Mouse (Mus musculus): ENCODE measurements around the gene Elane. TPM values are rescaled to one million over a fixed set of nuclear protein-coding genes. Genes with fewer than 3 reads are reported as not detected.
A peak's percentile ranks its signal among the peaks of the same experiment; 100 is the strongest.
"Not testable (repeated sequence)": the region's sequence is repeated elsewhere in the genome, so short reads cannot be mapped to it uniquely, and the experiment has no call there.

The Elane gene
- total RNA-seq, 4 experiments from 2014 or later: not detected

- DNase-seq (ENCODE audit: low spot score in 2 of 2): no peak
Observed at GRCm38 (mm10) chr10:79880721-79881120, 5.3 kb upstream of the Elane start.

- no peak for DNase-seq (ENCODE audit: low spot score in 2 of 2)
Observed at GRCm38 (mm10) chr10:79881981-79882380, 4.1 kb upstream of the Elane start.

DNA sequence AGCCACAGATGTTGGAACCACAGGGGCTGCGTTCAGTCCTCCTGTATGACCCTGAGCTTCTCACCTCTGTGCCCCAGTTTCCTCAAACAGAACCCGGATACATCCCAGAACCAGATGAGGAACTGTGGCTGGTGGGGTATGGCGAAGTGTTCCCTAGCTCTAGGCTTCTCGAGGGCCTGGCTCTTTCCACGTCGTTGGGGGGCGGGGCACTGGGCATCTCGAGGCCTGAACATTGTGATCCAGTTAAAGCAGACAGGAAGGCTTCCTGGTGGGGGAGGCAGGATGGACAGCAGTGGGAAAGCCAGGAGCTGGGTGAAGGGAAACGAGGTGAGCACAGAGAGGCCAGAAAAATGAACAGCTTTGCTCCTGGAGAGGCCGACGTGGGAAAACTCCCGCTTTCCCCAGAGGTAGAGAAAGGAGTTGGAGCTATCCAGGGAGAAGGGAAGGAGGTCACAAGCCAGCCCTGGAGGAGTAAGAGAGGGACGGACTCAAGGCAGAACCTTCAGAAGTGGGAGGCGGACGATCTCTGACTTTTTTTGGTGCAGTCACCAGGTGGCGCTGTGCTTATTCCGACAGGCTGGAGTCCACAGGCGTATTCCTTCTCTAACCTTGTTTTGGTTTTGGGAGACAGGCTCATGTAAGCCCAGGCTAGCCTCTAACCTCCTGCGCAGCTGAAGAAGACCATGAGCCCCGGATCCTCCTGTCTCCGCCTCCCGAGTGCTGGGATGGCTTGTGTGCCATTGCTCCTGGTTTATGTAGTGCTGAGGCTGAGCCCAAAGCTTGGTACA lies 2.6 kb upstream of the Elane start:
- DNase-seq (ENCODE audit: low spot score in 2 of 2): peak in 1 of 2 experiments; percentile 80

DNA sequence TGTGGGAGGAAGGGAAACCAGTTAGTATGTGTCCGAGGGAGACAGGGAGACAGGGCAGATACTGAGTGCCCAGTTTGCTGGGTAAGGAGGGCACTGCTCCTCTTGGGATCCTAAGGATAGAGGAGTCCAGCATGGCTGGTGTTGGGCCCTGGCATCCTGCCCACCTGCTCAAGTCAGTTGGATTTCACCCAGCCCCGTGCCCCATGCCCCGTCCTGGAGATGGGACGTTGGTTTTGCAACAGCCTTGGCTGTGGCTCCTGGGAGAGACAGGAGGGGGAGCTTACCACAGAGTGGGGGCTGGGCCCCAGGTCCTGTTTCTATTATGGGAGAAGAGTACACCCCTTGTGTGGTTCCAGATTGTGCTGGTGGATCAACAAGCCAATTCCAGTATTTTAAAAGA lies 1.6 kb upstream of the Elane start:
- DNase-seq (ENCODE audit: low spot score in 2 of 2): no peak

DNA sequence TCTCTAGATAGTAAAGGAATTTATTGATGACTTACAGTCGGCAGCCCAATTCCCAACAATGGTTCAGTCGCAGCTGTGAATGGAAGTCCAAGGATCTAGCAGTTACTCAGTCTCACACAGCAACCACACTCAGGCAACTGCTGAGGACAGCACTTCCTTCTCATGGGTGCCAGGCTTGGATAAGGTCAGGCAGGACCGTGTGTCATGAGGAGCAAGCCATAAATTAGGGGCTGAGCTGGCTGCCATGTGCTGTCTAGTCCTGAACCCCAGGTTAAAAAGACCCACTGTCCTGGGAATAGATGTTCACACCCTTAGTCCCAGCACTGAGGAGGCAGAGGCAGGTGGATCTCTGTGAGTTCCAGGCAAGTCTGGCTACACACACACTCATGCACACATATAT lies 1.1 kb upstream of the Elane start:
- not testable (repeated sequence) for DNase-seq (ENCODE audit: low spot score in 2 of 2)

DNA sequence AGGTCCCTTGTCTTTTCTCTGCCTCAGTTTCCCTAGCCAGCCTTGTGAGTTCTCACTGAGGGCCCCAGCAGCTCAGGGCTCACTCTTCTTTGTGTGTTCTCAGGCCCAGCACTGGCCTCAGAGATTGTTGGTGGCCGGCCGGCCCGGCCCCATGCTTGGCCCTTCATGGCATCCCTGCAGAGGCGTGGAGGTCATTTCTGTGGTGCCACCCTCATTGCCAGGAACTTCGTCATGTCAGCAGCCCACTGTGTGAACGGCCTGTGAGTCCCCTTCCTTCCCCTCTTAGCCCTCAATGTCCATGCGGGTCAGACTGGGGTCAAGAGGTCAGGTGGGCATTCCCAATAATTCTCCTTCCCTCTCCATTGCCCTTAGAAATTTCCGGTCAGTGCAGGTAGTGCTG lies 564 bp downstream of the Elane start:
- no peak for DNase-seq (ENCODE audit: low spot score in 2 of 2)

DNA sequence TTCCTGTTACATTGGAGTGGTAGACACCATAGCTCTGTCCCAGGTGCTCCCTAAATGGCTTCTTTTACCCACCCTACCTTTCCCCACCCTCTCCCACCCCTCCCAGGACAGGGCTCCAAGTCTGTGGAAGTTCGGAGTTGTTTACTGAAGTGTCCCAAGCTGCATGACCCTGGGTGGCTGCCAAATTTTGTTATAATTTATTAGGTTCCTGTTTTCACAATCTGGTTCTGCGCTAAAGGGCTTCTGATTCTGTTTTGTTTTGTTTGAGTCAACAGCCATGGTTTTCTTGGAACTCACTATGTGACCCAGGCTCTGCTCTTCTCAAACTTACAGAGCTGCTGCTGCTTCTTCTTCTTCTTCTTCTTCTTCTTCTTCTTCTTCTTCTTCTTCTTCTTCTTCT lies 3.3 kb downstream of the Elane start:
- no peak for DNase-seq (ENCODE audit: low spot score in 2 of 2)

- DNase-seq (ENCODE audit: low spot score in 2 of 2): no peak
Observed at GRCm38 (mm10) chr10:79890670-79891069, 4.6 kb downstream of the Elane start, which contains the start of gene Cfd. Cfd (plus strand) TSS chr10:79890853.

GRCm38 (mm10) chr10:79892451-79893118 lies 6.5 kb downstream of the Elane start:
- peak in 1 of 2 experiments; percentile 79 for DNase-seq (ENCODE audit: low spot score in 2 of 2)

DNA sequence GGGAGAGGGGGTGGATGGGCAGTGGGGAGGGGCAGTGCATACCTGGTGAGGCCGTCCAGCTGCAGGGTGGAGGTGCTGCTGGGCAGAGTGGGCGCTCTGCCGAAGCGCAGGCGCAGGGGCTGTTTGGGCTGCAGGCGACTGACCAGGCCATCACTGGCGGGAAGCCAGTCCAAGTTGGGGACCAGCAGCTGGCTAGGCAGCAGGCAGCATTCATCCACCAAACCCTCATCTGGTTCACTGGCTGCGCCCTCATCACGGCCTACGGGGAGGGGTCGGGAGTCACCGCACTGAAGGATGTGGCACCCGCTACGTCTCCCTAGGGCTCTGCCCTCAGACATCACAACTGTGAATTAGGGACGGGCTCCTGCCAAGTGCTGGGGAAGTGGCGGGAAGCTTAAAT lies 10.3 kb downstream of the Elane start:
- DNase-seq (ENCODE audit: low spot score in 2 of 2): no peak

DNA sequence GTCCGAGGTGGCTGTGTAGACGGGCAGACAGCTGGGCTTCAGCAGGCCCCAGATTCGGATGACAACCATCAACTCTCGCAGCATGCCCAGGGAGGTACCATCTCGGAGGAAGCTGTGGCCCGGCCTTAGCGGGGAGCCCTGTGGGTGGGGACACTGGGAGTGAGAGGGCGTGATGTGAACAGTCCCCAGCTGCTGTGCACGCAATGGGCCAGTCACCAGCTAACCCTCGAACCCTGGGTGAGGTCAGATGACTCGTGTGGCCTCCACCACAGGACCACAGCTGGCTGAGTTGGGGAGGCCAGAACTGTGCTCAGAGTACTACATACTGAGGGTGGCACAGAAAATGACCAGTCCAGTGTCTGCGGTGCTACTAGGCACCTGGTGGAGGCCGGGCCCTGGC lies 10.8 kb downstream of the Elane start:
- no peak for DNase-seq (ENCODE audit: low spot score in 2 of 2)

DNA sequence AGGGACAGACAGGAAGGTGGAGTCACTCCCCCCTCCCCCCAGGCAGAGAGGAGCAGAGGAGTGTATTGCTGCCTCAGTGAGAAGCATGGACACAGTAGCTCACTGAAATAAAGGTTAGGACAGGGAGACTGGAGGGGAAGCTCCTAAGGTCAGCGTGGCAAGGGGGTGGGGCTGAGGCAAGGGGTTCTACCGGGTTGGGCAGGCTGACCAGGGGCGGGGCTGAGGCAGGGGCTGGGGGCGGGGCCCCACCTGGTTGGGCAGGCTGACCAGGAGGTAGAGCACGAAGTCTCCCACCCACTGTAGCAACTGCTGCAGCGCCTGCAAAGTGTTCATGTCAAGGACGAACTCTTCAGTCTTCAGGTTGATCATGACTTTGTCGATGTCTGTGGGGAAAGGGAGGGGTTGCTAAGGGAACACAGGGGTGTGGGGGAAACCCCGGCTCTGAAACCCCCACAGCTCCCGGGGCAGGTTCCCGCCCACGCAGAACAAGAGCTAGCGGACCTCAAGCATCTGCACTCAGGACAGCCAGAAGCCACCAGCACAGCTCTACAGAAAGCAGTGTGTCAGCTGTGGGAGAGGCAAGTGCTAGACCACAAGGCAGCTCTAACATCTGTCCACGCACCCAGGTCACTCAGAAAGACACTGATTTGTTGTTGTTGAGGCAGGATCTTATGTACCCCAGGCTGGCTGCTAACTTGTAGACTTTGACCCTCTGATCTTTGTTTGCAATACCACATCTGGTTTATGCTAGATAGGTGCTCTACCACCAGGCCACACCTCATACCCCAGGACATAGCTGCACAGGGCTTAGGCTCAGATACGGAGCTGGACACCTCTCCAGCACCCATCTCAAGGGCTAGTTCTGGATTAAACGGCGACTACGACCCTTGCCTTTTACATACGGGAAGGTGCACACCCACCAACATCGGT lies 11.5 kb downstream of the Elane start:
- DNase-seq (ENCODE audit: low spot score in 2 of 2): no peak

DNA sequence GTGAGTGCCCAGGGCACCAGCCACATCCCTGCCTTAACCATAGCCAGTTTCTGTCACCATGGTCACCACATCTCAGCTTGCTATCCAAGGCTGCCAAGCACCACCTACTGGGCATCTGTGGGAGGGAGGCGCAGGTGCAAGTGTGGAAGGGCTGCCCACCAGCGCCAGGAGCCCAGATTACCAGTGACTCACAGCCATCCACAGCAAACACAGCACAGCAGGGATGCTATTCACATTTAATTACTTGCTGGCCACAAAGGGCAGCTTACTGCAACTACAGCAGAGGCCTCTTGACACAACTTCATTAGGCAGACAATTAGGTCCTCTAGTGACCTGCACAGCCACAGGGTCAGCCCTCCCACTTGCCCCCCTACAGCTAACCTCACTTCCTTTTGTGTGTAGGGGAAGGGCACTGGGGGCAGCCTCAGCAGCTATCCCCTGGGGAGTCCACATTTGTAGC lies 14.9 kb downstream of the Elane start:
- peak; percentile 82 to 88 for DNase-seq (ENCODE audit: low spot score in 2 of 2)

DNA sequence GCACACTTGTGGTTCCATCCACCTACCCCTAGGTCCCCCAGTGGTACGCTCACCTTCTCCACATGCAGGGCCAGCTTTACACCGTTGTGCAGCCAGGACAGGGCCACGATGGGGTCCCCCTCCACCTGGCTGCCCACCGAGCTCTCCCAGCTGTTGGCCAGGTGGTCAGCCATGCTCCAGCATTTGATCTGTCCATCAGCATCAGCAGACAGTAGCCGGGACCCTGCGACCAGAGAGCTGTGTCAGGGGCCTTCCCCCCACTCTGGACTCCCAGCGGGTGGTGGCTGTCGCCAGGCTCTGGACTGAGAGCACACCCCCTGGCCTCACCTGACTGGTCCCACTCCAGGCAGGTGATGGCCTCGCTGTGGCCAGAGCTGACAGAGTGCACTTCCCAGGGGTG lies 20.7 kb downstream of the Elane start:
- no peak for DNase-seq (ENCODE audit: low spot score in 2 of 2)

DNA sequence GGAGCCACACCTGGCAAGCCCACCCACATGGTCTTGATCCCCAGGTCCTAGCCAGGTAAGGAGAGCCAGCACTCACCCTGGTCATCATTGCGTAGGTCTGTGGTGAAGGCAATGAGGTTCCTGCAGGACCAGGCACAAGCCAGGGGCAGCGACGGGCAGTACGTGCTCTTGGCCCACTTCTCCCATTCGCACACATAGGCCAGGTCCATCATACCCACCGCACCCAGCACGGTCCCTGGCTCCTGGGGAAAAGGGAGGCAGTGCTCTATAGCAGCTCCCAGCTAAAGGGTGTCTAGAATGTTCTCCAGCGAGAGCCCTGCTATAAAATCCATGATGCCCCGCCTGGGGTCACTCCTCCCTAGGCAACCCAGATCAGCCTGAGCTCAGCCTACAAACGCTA lies 21.4 kb downstream of the Elane start:
- DNase-seq (ENCODE audit: low spot score in 2 of 2): no peak

DNA sequence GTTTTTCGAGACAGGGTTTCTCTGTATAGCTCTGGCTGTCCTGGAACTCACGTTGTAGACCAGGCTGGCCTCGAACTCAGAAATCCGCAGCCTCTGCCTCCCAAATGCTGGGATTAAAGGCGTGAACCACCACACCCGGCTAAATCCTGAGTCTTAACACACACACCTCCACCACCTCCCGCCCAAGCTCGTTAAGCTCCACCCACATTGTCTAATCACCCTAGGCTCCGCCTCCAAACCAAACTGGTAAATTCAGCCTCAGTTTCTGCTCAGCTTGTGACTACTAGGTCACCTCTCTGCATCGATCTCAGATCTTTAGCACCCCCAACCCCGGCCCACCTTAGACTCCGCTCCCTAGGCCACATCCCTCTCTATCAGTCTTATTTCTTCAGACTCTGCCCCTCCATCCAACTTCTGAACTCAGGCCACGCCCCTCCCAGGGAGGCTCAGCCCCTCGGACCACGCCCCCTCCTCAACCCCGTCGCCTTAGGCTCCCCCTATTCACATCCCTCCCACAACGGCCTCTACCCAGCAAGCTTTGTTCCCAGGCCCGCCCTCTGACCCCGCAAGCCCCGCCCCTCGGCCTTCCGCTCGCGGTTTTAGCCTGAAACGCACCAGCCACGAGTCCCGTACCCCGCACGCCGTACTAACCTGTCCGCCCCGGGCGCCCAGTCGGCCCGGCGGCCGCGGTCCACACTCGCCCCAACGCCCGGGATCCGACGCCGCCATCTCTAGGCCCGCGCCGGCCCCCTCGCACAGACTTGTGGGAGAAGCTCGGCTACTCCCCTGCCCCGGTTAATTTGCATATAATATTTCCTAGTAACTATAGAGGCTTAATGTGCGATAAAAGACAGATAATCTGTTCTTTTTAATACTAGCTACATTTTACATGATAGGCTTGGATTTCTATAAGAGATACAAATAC lies 22.4 kb downstream of the Elane start, which contains the start of gene Med16:
Gene Med16, minus strand, starts transcription at position 757 of the 925 bp plus-strand sequence.
- DNase-seq (ENCODE audit: low spot score in 2 of 2): peak; percentile 94

DNA sequence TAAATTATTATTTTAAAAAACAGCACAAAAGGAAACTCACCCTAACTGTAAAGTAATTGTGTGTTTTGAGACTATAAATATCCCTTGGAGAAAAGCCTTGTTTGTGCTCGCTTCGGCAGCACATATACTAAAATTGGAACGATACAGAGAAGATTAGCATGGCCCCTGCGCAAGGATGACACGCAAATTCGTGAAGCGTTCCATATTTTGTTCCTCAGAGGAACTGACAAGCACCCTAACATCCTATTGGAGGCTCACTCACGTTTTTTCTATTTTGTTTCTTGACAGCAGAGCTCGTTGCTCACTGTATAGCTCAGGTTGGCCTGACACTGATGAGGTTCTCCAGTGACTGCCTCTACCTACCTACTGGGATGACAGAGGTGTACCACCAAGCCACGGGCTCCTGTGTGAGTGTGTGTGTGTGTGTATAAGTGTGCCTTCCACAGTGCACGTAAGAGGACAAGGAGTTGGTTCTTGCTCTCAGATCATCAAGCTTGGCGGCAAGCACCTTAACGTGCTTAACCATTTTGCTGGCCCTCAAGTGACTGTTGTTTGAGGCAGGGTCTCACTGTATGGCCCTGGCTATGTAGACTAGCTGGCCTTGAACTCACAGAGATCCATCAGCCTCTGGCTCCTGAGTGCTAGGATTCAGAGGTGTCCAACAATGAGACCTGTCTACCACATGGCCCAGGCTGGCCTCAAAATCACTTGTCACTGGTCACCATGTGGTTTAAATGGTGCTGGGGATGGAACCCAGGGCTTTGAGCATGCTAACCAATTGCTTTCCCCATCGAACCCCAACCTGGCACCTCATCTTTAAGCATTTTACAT lies 23.3 kb downstream of the Elane start:
- DNase-seq (ENCODE audit: low spot score in 2 of 2): peak; percentile 69

- DNase-seq (ENCODE audit: low spot score in 2 of 2): no peak
Observed at GRCm38 (mm10) chr10:79910556-79910955, 24.5 kb downstream of the Elane start, which contains the start of gene Gm26602. Gm26602 (plus strand) TSS chr10:79910856.

- no peak for DNase-seq (ENCODE audit: low spot score in 2 of 2)
Observed at GRCm38 (mm10) chr10:79912412-79912811, 26.4 kb downstream of the Elane start.

Data from layer of hippocampus, adult 8-10 months (tissue).